Mouse (Mus musculus): Measurements from ENCODE around the gene Duox1.

GRCm38 (mm10) chr2:122361868-122362621, 46.6 kb downstream of the Duox1 start:
- TF ChIP-seq CTCF (IDR thresholded peaks at IDR 0.05; ENCODE audit: borderline replicate concordance, insufficient read depth, low read depth, low read length) (no peak), POLR2A (IDR thresholded peaks at IDR 0.05; ENCODE audit: borderline replicate concordance, insufficient read depth, low read length) (no peak)
